23 mouse cellular contexts compared by ENCODE assay signal in genomic region chr6:34071936-34072335, GRCm38 (mm10).
"Had no signal": no experiment of that assay in that cellular context is flagged by ENCODE, and none has a peak within 500 bp of the region (broad histone marks: within the 10 kb centered on the region; RNA-seq: fewer than 3 reads in every experiment).

No protein-coding gene starts in this region.

- H3K9me3 ChIP-seq: heart, embryonic 13.5 days; heart, embryonic 15.5 days; hindbrain, embryonic 13.5 days; hindbrain, embryonic 15.5 days; kidney, embryonic 15.5 days; limb, embryonic 10.5 days; limb, embryonic 12.5 days had no signal

- H3K4me3 ChIP-seq: heart, adult 2 months; heart, embryonic 13.5 days; heart, embryonic 15.5 days; hindbrain, embryonic 13.5 days; hindbrain, embryonic 15.5 days; kidney, embryonic 15.5 days; limb, embryonic 10.5 days; limb, embryonic 12.5 days had no signal

- H3K4me1 ChIP-seq: heart, embryonic 15.5 days; hindbrain, embryonic 15.5 days; kidney, embryonic 15.5 days; limb, embryonic 10.5 days; limb, embryonic 12.5 days had no signal

- H3K9ac ChIP-seq: heart, embryonic 13.5 days; heart, embryonic 15.5 days; hindbrain, embryonic 13.5 days; hindbrain, embryonic 15.5 days; kidney, embryonic 15.5 days; limb, embryonic 12.5 days had no signal

- H3K4me2 ChIP-seq: heart, embryonic 11.5 days; heart, embryonic 13.5 days; heart, embryonic 15.5 days; hindbrain, embryonic 13.5 days; hindbrain, embryonic 15.5 days; kidney, embryonic 15.5 days; limb, embryonic 12.5 days had no signal

- DNase-seq: gastrocnemius, postnatal 14 days; gastrocnemius, postnatal 36 days; heart, adult 2 months; heart, postnatal 14 days; heart, postnatal 36 days; kidney, adult 11 months; kidney, adult 2 months; kidney, adult 9 months; kidney, postnatal 14 days; kidney, postnatal 36 days; layer of hippocampus, adult 9-11 months; layer of hippocampus, postnatal 36 days had no signal

- H3K27ac ChIP-seq: heart, adult 2 months; heart, embryonic 13.5 days; heart, embryonic 15.5 days; hindbrain, embryonic 13.5 days; hindbrain, embryonic 15.5 days; hindbrain, postnatal 0 days; kidney, embryonic 15.5 days; kidney, postnatal 0 days; limb, embryonic 10.5 days; limb, embryonic 12.5 days had no signal

- H3K27me3 ChIP-seq: heart, embryonic 13.5 days; heart, embryonic 15.5 days; hindbrain, embryonic 13.5 days; hindbrain, embryonic 15.5 days; kidney, embryonic 15.5 days; limb, embryonic 12.5 days had no signal

- H3K36me3 ChIP-seq: heart, embryonic 13.5 days; heart, embryonic 15.5 days; hindbrain, embryonic 13.5 days; hindbrain, embryonic 15.5 days; kidney, embryonic 15.5 days; limb, embryonic 10.5 days; limb, embryonic 12.5 days had no signal

- ATAC-seq: hindbrain, postnatal 0 days; intestine, embryonic 16.5 days had no signal
